Mouse (Mus musculus) brain, embryonic 14.5 days (tissue): Measurements from ENCODE around the gene Calu.

ENCODE experiments used
- CTCF ChIP-seq: fragments of 200-500 bp; IDR thresholded peaks from 2 replicates; pipeline ENCODE4 v1.5.1; 2012; ENCODE audit warnings: inconsistent platforms, mild to moderate bottlenecking, moderate library complexity, borderline replicate concordance; ENCODE audit not compliant: insufficient read depth, insufficient read length; ENCODE audit errors: extremely low read depth
- POLR2A ChIP-seq: fragments of 200-500 bp; IDR thresholded peaks from 2 replicates; pipeline ENCODE4 v1.6.1; 2012; ENCODE audit warnings: mild to moderate bottlenecking, inconsistent platforms, borderline replicate concordance; ENCODE audit not compliant: poor library complexity, insufficient read depth, insufficient read length, severe bottlenecking; ENCODE audit errors: extremely low read depth

DNA sequence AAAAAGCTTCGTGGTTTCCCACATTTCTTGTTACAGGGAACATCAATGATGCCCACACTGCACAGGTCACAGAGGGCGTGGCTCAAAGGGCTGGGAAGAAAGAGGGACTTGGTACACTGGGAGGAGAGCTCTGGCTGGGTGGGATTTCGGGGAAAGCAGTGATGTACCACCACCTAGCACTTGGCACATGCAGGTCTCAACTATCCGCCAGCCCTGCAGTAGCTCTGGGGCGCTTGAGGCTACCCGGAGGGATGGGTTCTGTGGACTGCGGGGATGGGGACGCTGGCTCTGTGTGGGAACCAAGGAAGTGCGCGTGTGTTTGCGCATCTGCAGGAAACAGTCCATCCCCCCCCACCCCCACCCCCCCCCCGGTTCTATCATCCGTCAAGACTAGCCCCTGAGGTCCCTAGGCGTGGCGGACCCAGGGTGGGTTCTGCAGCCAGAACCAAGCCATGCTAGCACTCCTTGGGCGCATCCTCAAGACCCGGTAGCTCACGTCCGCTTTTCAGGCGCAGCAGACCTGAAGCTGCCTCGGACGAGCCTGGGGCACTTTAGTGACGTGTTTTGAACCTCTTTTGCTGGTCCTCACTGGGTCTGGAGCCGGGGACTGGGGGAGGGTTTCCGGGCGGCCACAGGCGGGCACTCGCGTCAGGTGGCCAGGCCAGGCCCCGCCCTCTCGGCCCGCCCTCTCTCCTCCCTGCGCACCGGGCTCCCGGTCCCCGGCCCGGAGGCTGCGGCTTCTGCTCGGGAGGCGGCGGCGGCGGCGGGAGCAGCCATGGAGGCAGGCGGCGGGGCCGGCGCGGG, 48.2 kb downstream of the Calu start, which contains the start of gene Ccdc136:
- peak; percentile 75 for TF ChIP-seq POLR2A
- TF ChIP-seq CTCF = no peak
